Mouse (Mus musculus): Measurements from ENCODE around the gene Hk1. TPM values are rescaled to one million over a fixed set of nuclear protein-coding genes. Genes with fewer than 3 reads are reported as not detected.
A peak's percentile ranks its signal among the peaks of the same experiment; 100 is the strongest.

Hk1 gene
- polyA plus RNA-seq, 1 experiment from 2014 or later, result 19.9 TPM

DNA sequence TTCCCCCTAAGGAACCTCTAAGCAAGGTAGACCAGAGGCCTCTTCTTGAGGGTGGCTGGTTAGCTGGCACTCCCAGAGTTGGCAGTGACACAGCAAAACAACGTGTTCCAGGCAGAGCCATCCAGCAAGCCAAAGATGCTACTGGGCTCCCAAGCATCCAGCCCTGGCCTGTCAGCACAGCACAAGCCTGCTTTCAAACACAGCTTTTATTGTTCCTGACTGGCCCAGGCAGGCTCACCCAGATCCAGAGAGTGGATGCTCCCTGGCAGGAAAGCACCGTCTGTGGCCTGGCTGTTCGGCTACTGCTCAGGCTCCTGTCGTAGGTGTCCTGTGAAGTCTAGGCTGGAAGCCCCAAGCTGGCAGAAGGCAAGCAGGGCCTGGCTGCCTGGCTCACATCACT, 85.6 kb downstream of the Hk1 start:
- no peaks in the 10 kb centered on the region for H3K9me3 ChIP-seq (replicated peaks; ENCODE audit: control insufficient read depth, low read length)
- H3K36me3 ChIP-seq (replicated peaks; ENCODE audit: control insufficient read depth, insufficient read depth, low read depth, low read length), result no peaks in the 10 kb centered on the region
- ATAC-seq (replicated peaks; ENCODE audit: insufficient number of reproducible peaks, low FRiP score, low TSS enrichment, low read depth) (no peak), DNase-seq (ENCODE audit: low spot score) (no peak)
- WGBS, result 78% methylated on average over 4 of the region's 4 CpGs
- no peak overlapping the region for H3K27ac ChIP-seq (replicated peaks; ENCODE audit: low read depth, low read length)
- no peaks in the 10 kb centered on the region for H3K27me3 ChIP-seq (ENCODE audit: control insufficient read depth, insufficient read depth, low read length)
- H3K4me2 ChIP-seq (ENCODE audit: low read depth, low read length), result no peak overlapping the region
- H3K4me3 ChIP-seq (ENCODE audit: low read depth, low read length), result no peak overlapping the region
- H3K4me1 ChIP-seq (ENCODE audit: control insufficient read depth, insufficient read depth, low read length), result no peaks in the 10 kb centered on the region
- H3K9ac ChIP-seq (replicated peaks; ENCODE audit: low read length), result no peak overlapping the region

- H3K4me2 ChIP-seq (ENCODE audit: low read depth, low read length), result no peak overlapping the region
- no peak overlapping the region for H3K4me3 ChIP-seq (ENCODE audit: low read depth, low read length)
- no peaks in the 10 kb centered on the region for H3K27me3 ChIP-seq (ENCODE audit: control insufficient read depth, insufficient read depth, low read length)
- H3K4me1 ChIP-seq (ENCODE audit: control insufficient read depth, insufficient read depth, low read length), result no peaks in the 10 kb centered on the region
- ATAC-seq (replicated peaks; ENCODE audit: insufficient number of reproducible peaks, low FRiP score, low TSS enrichment, low read depth), result no peak
- H3K36me3 ChIP-seq (replicated peaks; ENCODE audit: control insufficient read depth, insufficient read depth, low read depth, low read length), result no peaks in the 10 kb centered on the region; the same call in 1 of the 2 replicates
- H3K9ac ChIP-seq (replicated peaks; ENCODE audit: low read length), result no peak overlapping the region
- 72% methylated on average over 6 of the region's 6 CpGs for WGBS
- H3K9me3 ChIP-seq (replicated peaks; ENCODE audit: control insufficient read depth, low read length), result no peaks in the 10 kb centered on the region
- H3K27ac ChIP-seq (replicated peaks; ENCODE audit: low read depth, low read length), result no peak overlapping the region
- no peak for DNase-seq (ENCODE audit: low spot score)
Observed at GRCm38 (mm10) chr10:62287460-62288124, 92.1 kb downstream of the Hk1 start.

DNA sequence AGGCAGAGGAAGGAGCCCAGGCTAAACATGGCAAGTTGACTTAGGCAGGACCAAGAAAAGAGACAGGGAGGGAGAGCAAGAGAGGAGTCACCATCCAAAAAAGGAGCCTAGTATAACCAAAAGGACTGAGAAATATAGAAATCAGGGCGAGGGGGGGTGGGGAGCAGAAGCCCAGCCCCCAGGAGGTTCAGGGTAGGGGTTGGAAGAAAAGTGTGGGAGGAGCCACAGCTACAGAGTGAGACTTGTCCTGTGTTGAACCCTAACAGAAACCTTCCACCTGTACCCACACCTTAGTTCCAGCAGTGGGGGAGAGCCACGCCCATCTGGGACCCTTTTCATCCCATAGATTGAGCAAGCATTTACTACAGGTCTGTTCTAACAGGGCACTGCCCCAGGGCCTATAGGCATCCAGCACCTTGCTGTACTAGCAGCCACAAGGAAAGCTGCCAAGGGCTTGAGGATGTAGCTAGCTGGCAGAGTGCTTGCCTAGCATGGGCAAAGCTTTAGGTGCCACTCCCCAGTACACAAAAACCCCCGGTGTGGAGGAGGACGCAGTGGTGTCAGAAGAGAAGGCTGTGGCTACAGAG, 96.4 kb downstream of the Hk1 start:
- Histone ChIP-seq H3K9ac (replicated peaks; ENCODE audit: low read length) (no peak overlapping the region), H3K4me3 (ENCODE audit: low read depth, low read length) (no peak overlapping the region), H3K27ac (replicated peaks; ENCODE audit: low read depth, low read length) (no peak overlapping the region), H3K4me2 (ENCODE audit: low read depth, low read length) (no peak overlapping the region), H3K4me1 (ENCODE audit: control insufficient read depth, insufficient read depth, low read length) (no peaks in the 10 kb centered on the region), H3K9me3 (replicated peaks; ENCODE audit: control insufficient read depth, low read length) (no peaks in the 10 kb centered on the region), H3K27me3 (ENCODE audit: control insufficient read depth, insufficient read depth, low read length) (no peaks in the 10 kb centered on the region), H3K36me3 (replicated peaks; ENCODE audit: control insufficient read depth, insufficient read depth, low read depth, low read length) (no peaks in the 10 kb centered on the region; the same call in 1 of the 2 replicates)
- 75% methylated on average over 4 of the region's 4 CpGs for WGBS
- DNase-seq (ENCODE audit: low spot score) (no peak), ATAC-seq (replicated peaks; ENCODE audit: insufficient number of reproducible peaks, low FRiP score, low TSS enrichment, low read depth) (no peak)

GRCm38 (mm10) chr10:62282782-62283181, 96.9 kb downstream of the Hk1 start:
- Histone ChIP-seq H3K9ac (replicated peaks; ENCODE audit: low read length) (no peak overlapping the region), H3K4me2 (ENCODE audit: low read depth, low read length) (no peak overlapping the region), H3K9me3 (replicated peaks; ENCODE audit: control insufficient read depth, low read length) (no peaks in the 10 kb centered on the region), H3K4me3 (ENCODE audit: low read depth, low read length) (no peak overlapping the region), H3K4me1 (ENCODE audit: control insufficient read depth, insufficient read depth, low read length) (no peaks in the 10 kb centered on the region), H3K27ac (replicated peaks; ENCODE audit: low read depth, low read length) (no peak overlapping the region), H3K27me3 (ENCODE audit: control insufficient read depth, insufficient read depth, low read length) (no peaks in the 10 kb centered on the region), H3K36me3 (replicated peaks; ENCODE audit: control insufficient read depth, insufficient read depth, low read depth, low read length) (no peaks in the 10 kb centered on the region; the same call in 1 of the 2 replicates)
- ATAC-seq (replicated peaks; ENCODE audit: insufficient number of reproducible peaks, low FRiP score, low TSS enrichment, low read depth) (no peak), DNase-seq (ENCODE audit: low spot score) (no peak)
- 41% methylated on average over 9 of the region's 9 CpGs for WGBS

- no peaks in the 10 kb centered on the region for H3K4me1 ChIP-seq (ENCODE audit: control insufficient read depth, insufficient read depth, low read length)
- H3K9me3 ChIP-seq (replicated peaks; ENCODE audit: control insufficient read depth, low read length), result no peaks in the 10 kb centered on the region
- WGBS, result 80% methylated on average over 4 of the region's 4 CpGs
- H3K27ac ChIP-seq (replicated peaks; ENCODE audit: low read depth, low read length), result no peak overlapping the region
- ATAC-seq (replicated peaks; ENCODE audit: insufficient number of reproducible peaks, low FRiP score, low TSS enrichment, low read depth), result no peak
- H3K36me3 ChIP-seq (replicated peaks; ENCODE audit: control insufficient read depth, insufficient read depth, low read depth, low read length), result no peaks in the 10 kb centered on the region; the same call in 1 of the 2 replicates
- no peak overlapping the region for H3K9ac ChIP-seq (replicated peaks; ENCODE audit: low read length)
- no peaks in the 10 kb centered on the region for H3K27me3 ChIP-seq (ENCODE audit: control insufficient read depth, insufficient read depth, low read length)
- no peak overlapping the region for H3K4me3 ChIP-seq (ENCODE audit: low read depth, low read length)
- H3K4me2 ChIP-seq (ENCODE audit: low read depth, low read length), result no peak overlapping the region
- DNase-seq (ENCODE audit: low spot score), result no peak
Observed at GRCm38 (mm10) chr10:62279671-62280070, 100.0 kb downstream of the Hk1 start.

GRCm38 (mm10) chr10:62279066-62279465, 100.6 kb downstream of the Hk1 start:
- Histone ChIP-seq H3K36me3 (replicated peaks; ENCODE audit: control insufficient read depth, insufficient read depth, low read depth, low read length) (no peaks in the 10 kb centered on the region), H3K27ac (replicated peaks; ENCODE audit: low read depth, low read length) (no peak overlapping the region), H3K9ac (replicated peaks; ENCODE audit: low read length) (no peak overlapping the region), H3K4me1 (ENCODE audit: control insufficient read depth, insufficient read depth, low read length) (no peaks in the 10 kb centered on the region), H3K9me3 (replicated peaks; ENCODE audit: control insufficient read depth, low read length) (no peaks in the 10 kb centered on the region), H3K27me3 (ENCODE audit: control insufficient read depth, insufficient read depth, low read length) (no peaks in the 10 kb centered on the region), H3K4me3 (ENCODE audit: low read depth, low read length) (no peak overlapping the region), H3K4me2 (ENCODE audit: low read depth, low read length) (no peak overlapping the region)
- DNase-seq (ENCODE audit: low spot score) (no peak), ATAC-seq (replicated peaks; ENCODE audit: insufficient number of reproducible peaks, low FRiP score, low TSS enrichment, low read depth) (no peak)
- WGBS, result 63% methylated on average over 3 of the region's 3 CpGs

DNA sequence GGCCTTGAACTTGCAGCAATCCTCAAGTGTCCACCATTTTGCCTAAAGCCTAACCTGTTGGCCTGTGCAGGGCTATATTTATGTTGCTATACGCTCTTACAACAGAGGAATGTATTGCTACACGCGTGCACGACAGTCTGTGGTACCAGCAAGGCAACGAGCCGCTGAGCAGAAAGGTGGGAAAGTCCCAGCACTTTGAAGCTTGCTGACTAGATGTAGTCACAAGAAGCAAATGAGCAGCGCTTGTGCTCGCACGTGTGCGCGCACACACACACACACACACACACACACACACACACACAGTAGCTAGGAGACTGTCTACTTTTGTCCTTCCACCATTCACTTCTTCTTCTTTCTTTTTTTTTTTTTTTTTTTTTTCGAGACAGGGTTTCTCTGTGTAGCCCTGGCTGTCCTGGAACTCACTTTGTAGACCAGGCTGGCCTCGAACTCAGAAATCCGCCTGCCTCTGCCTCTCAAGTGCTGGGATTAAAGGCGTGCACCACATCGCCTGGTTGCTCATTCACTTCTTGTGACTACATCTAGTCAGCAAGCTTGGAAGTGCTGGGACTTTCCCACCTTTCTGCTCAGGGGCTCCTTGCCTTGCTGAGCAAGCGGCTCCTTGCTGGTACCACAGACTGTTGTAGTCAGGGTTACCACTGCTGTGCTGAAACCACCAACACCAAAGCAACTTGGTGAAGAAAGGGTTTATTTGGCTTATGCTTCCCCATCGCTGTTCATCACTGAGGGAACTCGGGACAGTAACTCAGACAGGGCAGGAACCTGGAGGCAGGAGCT, 102.0 kb downstream of the Hk1 start:
- Histone ChIP-seq H3K27me3 (ENCODE audit: control insufficient read depth, insufficient read depth, low read length) (no peaks in the 10 kb centered on the region), H3K4me1 (ENCODE audit: control insufficient read depth, insufficient read depth, low read length) (no peaks in the 10 kb centered on the region), H3K36me3 (replicated peaks; ENCODE audit: control insufficient read depth, insufficient read depth, low read depth, low read length) (no peaks in the 10 kb centered on the region), H3K9me3 (replicated peaks; ENCODE audit: control insufficient read depth, low read length) (no peaks in the 10 kb centered on the region), H3K27ac (replicated peaks; ENCODE audit: low read depth, low read length) (no peak overlapping the region), H3K4me2 (ENCODE audit: low read depth, low read length) (no peak overlapping the region), H3K9ac (replicated peaks; ENCODE audit: low read length) (no peak overlapping the region), H3K4me3 (ENCODE audit: low read depth, low read length) (no peak overlapping the region)
- ATAC-seq (replicated peaks; ENCODE audit: insufficient number of reproducible peaks, low FRiP score, low TSS enrichment, low read depth), result no peak
- DNase-seq (ENCODE audit: low spot score), result no peak
- WGBS, result 95% methylated on average over 16 of the region's 19 CpGs

DNA sequence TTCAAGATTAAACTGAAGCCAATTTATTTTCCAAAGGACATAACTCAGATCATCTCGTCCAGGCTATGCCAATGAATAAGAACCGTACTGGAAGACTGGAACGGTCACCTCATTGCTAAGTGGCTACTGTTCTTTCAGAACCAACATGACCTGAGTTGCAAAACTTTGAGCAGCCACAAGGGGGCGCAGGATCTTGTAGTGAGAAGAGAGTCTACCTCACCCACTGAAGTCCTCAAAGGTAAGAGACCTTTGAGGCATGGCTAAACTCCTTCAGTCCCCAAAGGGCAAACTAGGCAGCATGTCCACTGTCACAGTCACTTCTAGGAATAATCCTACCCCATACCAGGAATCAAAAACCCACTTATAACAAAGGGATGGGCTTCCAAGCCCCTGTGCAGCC, 104.5 kb downstream of the Hk1 start:
- WGBS, result 39% methylated on average over 4 of the region's 4 CpGs
- H3K9me3 ChIP-seq (replicated peaks; ENCODE audit: control insufficient read depth, low read length), result no peaks in the 10 kb centered on the region
- H3K36me3 ChIP-seq (replicated peaks; ENCODE audit: control insufficient read depth, insufficient read depth, low read depth, low read length), result no peaks in the 10 kb centered on the region
- H3K4me1 ChIP-seq (ENCODE audit: control insufficient read depth, insufficient read depth, low read length), result no peaks in the 10 kb centered on the region
- DNase-seq (ENCODE audit: low spot score) (peak; percentile 90), ATAC-seq (replicated peaks; ENCODE audit: insufficient number of reproducible peaks, low FRiP score, low TSS enrichment, low read depth) (no peak)
- H3K27me3 ChIP-seq (ENCODE audit: control insufficient read depth, insufficient read depth, low read length), result no peaks in the 10 kb centered on the region
- no peak overlapping the region for H3K9ac ChIP-seq (replicated peaks; ENCODE audit: low read length)
- H3K27ac ChIP-seq (replicated peaks; ENCODE audit: low read depth, low read length), result no peak overlapping the region
- no peak overlapping the region for H3K4me3 ChIP-seq (ENCODE audit: low read depth, low read length)
- H3K4me2 ChIP-seq (ENCODE audit: low read depth, low read length), result no peak overlapping the region
